Mouse (Mus musculus): Measurements from ENCODE around the gene Fam92b.

Fam92b gene

GRCm38 (mm10) chr8:120190107-120190809 lies 13.0 kb upstream of the Fam92b start:
- DNase-seq (ENCODE audit: low read depth, low spot score), result no peak

GRCm38 (mm10) chr8:120189440-120189839 lies 12.2 kb upstream of the Fam92b start:
- no peak for DNase-seq (ENCODE audit: low read depth, low spot score)

GRCm38 (mm10) chr8:120188510-120188909 lies 11.2 kb upstream of the Fam92b start:
- DNase-seq (ENCODE audit: low read depth, low spot score), result no peak

- DNase-seq (ENCODE audit: low read depth, low spot score), result peak; percentile 56
Observed at GRCm38 (mm10) chr8:120186454-120186853, 9.2 kb upstream of the Fam92b start.

- no peak for DNase-seq (ENCODE audit: low read depth, low spot score)
Observed at GRCm38 (mm10) chr8:120184850-120185792, 7.9 kb upstream of the Fam92b start.

- peak; percentile 70 for DNase-seq (ENCODE audit: low read depth, low spot score)
Observed at GRCm38 (mm10) chr8:120184366-120184765, 7.1 kb upstream of the Fam92b start.

GRCm38 (mm10) chr8:120181861-120182414 lies 4.7 kb upstream of the Fam92b start:
- no peak for DNase-seq (ENCODE audit: low read depth, low spot score)

GRCm38 (mm10) chr8:120181274-120181673 lies 4.0 kb upstream of the Fam92b start:
- DNase-seq (ENCODE audit: low read depth, low spot score), result no peak

GRCm38 (mm10) chr8:120180445-120180970 lies 3.2 kb upstream of the Fam92b start:
- no peak for DNase-seq (ENCODE audit: low read depth, low spot score)

- DNase-seq (ENCODE audit: low read depth, low spot score), result peak; percentile 85
Observed at GRCm38 (mm10) chr8:120179027-120179431, 1.8 kb upstream of the Fam92b start.

GRCm38 (mm10) chr8:120178124-120178514 lies 853 bp upstream of the Fam92b start:
- DNase-seq (ENCODE audit: low read depth, low spot score), result no peak

- DNase-seq (ENCODE audit: low read depth, low spot score), result no peak
Observed at GRCm38 (mm10) chr8:120176605-120177004, 661 bp downstream of the Fam92b start.

GRCm38 (mm10) chr8:120174606-120175005 lies 2.7 kb downstream of the Fam92b start:
- DNase-seq (ENCODE audit: low read depth, low spot score), result no peak

GRCm38 (mm10) chr8:120173195-120173594 lies 4.1 kb downstream of the Fam92b start:
- no peak for DNase-seq (ENCODE audit: low read depth, low spot score)

GRCm38 (mm10) chr8:120169119-120169518 lies 8.1 kb downstream of the Fam92b start:
- DNase-seq (ENCODE audit: low read depth, low spot score), result no peak

GRCm38 (mm10) chr8:120167821-120168220 lies 9.4 kb downstream of the Fam92b start:
- DNase-seq (ENCODE audit: low read depth, low spot score), result no peak

GRCm38 (mm10) chr8:120167136-120167535 lies 10.1 kb downstream of the Fam92b start:
- DNase-seq (ENCODE audit: low read depth, low spot score), result no peak

GRCm38 (mm10) chr8:120164026-120164425 lies 13.2 kb downstream of the Fam92b start:
- DNase-seq (ENCODE audit: low read depth, low spot score), result no peak

GRCm38 (mm10) chr8:120163376-120163775 lies 13.9 kb downstream of the Fam92b start:
- DNase-seq (ENCODE audit: low read depth, low spot score), result no peak

GRCm38 (mm10) chr8:120162404-120162752 lies 14.9 kb downstream of the Fam92b start:
- no peak for DNase-seq (ENCODE audit: low read depth, low spot score)

GRCm38 (mm10) chr8:120161658-120162403 lies 15.4 kb downstream of the Fam92b start:
- no peak for DNase-seq (ENCODE audit: low read depth, low spot score)
